Mouse (Mus musculus) hindbrain, embryonic 14.5 days (tissue): ENCODE measurements around the gene Rbm18. TPM values are rescaled to one million over a fixed set of nuclear protein-coding genes. Genes with fewer than 3 reads are reported as not detected.

Experiments used
- ATAC-seq: fragments of 200-750 bp; cut with Nextera tagmentation; 2 replicates; pipeline ENCODE4 v1.8.0; 2017; ENCODE audit warnings: moderate number of reproducible peaks, mild to moderate bottlenecking, moderate TSS enrichment, moderate library complexity; ENCODE audit not compliant: low FRiP score
- DNase-seq: peaks from one replicate; pipeline ENCODE4 v3.0.0-alpha.2; 2015; ENCODE audit warnings: low spot score
- H3K27ac ChIP-seq: fragments of 300-500 bp; sonication (generic); 2 replicates; pipeline ENCODE4 v1.5.1; 2014; ENCODE audit warnings: mild to moderate bottlenecking, moderate library complexity
- H3K27me3 ChIP-seq: fragments of 300-500 bp; sonication (generic); 2 replicates; pipeline ENCODE4 v1.6.1; 2014; ENCODE audit warnings: mild to moderate bottlenecking, low read length, mixed read lengths; ENCODE audit not compliant: control insufficient read depth, insufficient read depth
- H3K36me3 ChIP-seq: fragments of 300-500 bp; sonication (generic); replicated peaks from 2 replicates; pipeline ENCODE4 v1.6.1; 2014; ENCODE audit not compliant: control insufficient read depth, insufficient read depth
- H3K4me1 ChIP-seq: fragments of 300-500 bp; sonication (generic); replicated peaks from 2 replicates; pipeline ENCODE4 v1.6.1; 2014; ENCODE audit warnings: antibody characterized with exemption, low read length, mixed read lengths; ENCODE audit not compliant: control insufficient read depth, insufficient read depth
- H3K4me2 ChIP-seq: fragments of 300-500 bp; sonication (generic); replicated peaks from 2 replicates; pipeline ENCODE4 v1.6.1; 2014; ENCODE audit warnings: mild to moderate bottlenecking, moderate library complexity
- H3K4me3 ChIP-seq: fragments of 300-500 bp; sonication (generic); replicated peaks from 2 replicates; pipeline ENCODE4 v1.5.1; 2014; ENCODE audit warnings: mild to moderate bottlenecking, low read length
- H3K9ac ChIP-seq: fragments of 300-500 bp; sonication (generic); 2 replicates; pipeline ENCODE4 v1.6.1; 2014
- H3K9me3 ChIP-seq: fragments of 300-500 bp; sonication (generic); 2 replicates; pipeline ENCODE4 v1.6.1; 2016; ENCODE audit warnings: low read length; ENCODE audit not compliant: control insufficient read depth
- WGBS: fragments of 180-500 bp; shearing (Covaris S2); extraction: QIAGEN DNeasy Blood & Tissue Kit; methylation state at CpG from one replicate; pipeline ENCODE4 v1.1.7; 2014; 5-methylcytosine and 5-hydroxymethylcytosine counted together
- polyA plus RNA-seq: library from polyadenylated mRNA; unstranded; fragments of >200 nt; fragmentation: Nextera tagmentation; extraction: Ambion mirVana; gene quantifications from 2 replicates; pipeline ENCODE4 v1.2.1, GENCODE M21; 2014

The Rbm18 gene
- polyA plus RNA-seq, 1 experiment from 2014 or later: 130 TPM

DNA sequence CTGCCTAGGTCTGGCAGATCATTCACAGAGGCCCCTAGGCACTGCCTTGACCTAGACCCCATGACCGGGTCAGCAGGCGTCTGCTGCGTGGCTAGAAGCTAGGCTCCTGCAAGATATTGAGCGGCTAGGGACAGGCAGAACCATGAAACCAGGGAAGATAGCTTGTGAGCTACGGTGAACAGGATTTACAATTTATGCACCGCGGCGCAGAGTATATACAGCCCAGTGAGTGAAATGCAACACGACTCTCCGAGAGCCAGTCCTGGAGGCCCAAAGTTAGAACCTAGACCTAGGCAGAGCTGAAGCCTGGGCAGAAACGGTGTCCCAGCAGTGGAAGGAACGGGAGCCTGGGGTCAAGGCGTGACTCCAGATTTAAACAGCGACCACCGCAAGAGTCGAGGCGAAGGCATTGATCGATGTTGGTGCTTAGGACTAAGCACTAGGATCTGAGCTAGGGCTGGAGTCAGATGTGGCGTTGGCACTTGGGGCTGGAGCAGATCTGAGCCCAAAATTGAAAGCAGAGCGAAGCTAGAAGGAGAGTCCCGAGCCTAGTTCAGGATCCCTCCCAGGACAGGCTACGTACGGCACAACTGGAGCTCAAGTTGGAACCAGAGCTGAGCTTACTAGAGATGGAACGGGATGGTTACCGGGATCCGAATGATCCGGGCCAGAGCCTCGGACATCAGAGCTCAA lies 34.6 kb downstream of the Rbm18 start:
- Histone ChIP-seq H3K9me3 (no peaks in the 10 kb centered on the region), H3K4me3 (no peak overlapping the region), H3K27me3 (peaks cover 99% of the 10 kb centered on the region), H3K9ac (no peak overlapping the region), H3K36me3 (no peaks in the 10 kb centered on the region), H3K4me1 (peaks cover 34% of the 10 kb centered on the region), H3K27ac (no peak overlapping the region), H3K4me2 (0 out of 2 replicates have a peak overlapping the region, but pooled peaks have one; percentile 1)
- 3% methylated on average over 28 of the region's 28 CpGs for WGBS
- ATAC-seq: no peak
- no peak for DNase-seq

DNA sequence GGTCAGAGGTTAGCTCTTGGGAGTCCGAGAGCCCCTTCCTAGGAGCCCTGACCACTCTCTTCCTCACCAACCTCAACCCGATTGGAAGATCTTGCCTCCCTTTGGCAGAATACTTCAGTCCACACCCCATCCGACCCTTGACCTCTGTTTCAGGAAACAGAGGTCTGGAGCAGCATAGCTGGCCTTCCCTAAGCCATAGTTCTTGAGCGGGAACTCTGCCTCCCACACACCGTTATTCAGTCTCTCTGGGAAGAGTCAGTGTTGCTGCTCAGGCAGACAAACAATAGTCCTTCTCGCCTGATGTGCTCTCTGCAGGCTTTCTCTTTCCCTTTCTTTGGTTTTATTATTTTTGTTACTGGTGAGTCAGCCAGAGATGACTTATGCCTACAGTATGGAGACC lies 36.8 kb downstream of the Rbm18 start:
- H3K4me3 ChIP-seq: no peak overlapping the region
- H3K27ac ChIP-seq: no peak overlapping the region
- no peak overlapping the region for H3K9ac ChIP-seq
- no peak for ATAC-seq
- no peak overlapping the region for H3K4me2 ChIP-seq
- peaks cover 25% of the 10 kb centered on the region for H3K4me1 ChIP-seq
- no peaks in the 10 kb centered on the region for H3K9me3 ChIP-seq
- no peaks in the 10 kb centered on the region for H3K36me3 ChIP-seq
- WGBS: 5% methylated on average over 6 of the region's 6 CpGs
- no peak for DNase-seq
- H3K27me3 ChIP-seq: peaks cover 99% of the 10 kb centered on the region

GRCm38 (mm10) chr2:36098021-36098420 lies 38.6 kb downstream of the Rbm18 start:
- Histone ChIP-seq H3K4me3 (no peak overlapping the region), H3K4me2 (no peak overlapping the region), H3K9ac (no peak overlapping the region), H3K27me3 (peaks cover 100% of the 10 kb centered on the region), H3K9me3 (no peaks in the 10 kb centered on the region), H3K27ac (no peak overlapping the region), H3K36me3 (no peaks in the 10 kb centered on the region), H3K4me1 (peaks cover 16% of the 10 kb centered on the region)
- ATAC-seq (no peak), DNase-seq (no peak)
- WGBS: 2% methylated on average over 5 of the region's 5 CpGs

DNA sequence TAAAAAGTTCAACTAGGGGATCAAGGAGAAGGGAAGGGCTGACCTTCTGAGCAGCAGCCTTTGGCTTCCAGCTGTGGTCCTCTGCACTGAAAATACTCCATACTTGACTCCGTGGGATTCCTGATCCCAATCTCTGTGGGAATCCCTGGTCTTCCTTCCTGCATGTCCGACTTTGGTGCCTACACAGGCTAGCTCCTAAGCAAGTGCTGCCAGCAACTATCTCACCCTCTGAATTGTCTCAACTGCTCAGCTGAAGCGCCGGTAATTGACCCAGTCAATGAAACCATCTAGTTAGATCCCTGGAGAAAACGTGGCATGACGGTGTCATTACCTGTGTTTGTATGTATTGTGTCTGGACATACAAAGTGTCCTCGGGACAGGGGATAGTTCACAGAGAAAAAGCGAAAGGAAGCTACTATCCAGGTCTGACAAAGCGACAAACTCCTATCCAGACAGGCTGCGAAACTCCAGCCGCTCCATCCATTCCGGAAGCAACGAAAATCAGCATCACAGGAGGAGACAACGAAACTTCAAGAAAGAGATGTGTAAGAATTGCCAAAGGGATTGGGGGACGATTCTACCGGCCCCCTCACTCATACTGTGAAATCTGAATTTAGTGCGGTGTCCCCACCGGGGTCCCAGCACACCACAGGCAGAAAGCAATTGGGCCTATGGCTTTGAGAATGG lies 39.3 kb downstream of the Rbm18 start:
- Histone ChIP-seq H3K9ac (no peak overlapping the region), H3K27me3 (peaks cover 100% of the 10 kb centered on the region), H3K4me2 (no peak overlapping the region), H3K9me3 (no peaks in the 10 kb centered on the region), H3K27ac (no peak overlapping the region), H3K4me3 (no peak overlapping the region), H3K4me1 (peaks cover 9% of the 10 kb centered on the region; the same call in 1 of the 2 replicates), H3K36me3 (no peaks in the 10 kb centered on the region)
- DNase-seq (no peak), ATAC-seq (no peak)
- WGBS: 3% methylated on average over 18 of the region's 18 CpGs

DNA sequence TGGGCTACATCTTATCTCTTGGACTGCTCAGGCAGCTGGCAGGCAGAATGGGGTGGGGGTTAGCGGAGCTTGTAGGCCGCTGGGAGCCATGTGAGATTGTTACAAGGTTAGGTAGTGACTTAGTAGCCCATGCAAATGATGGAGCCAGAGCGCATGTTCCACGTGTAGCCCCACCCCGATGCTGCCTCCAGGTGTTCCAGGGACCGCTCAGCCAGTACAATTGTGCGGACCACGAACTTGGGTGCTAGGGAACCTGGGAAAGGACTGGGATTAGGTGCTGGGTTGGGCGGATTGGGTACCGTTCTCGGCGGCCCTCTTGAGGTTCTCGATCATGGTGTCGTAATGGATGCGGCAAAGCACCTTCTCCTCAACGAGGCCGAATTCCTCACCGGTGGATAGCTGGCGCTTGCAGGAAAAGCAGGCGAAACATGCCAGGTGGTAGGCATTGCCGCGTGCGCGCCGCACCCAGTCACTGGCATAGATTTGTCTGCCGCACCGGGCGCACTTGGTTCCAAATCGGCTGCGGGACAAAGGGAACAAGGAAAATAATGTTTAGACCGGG lies 42.6 kb downstream of the Rbm18 start:
- H3K27me3 ChIP-seq: peaks cover 100% of the 10 kb centered on the region
- H3K36me3 ChIP-seq: no peaks in the 10 kb centered on the region
- no peak overlapping the region for H3K27ac ChIP-seq
- no peak overlapping the region for H3K4me2 ChIP-seq
- no peak overlapping the region for H3K4me3 ChIP-seq
- DNase-seq: no peak
- H3K4me1 ChIP-seq: peaks cover 14% of the 10 kb centered on the region
- H3K9ac ChIP-seq: no peak overlapping the region
- ATAC-seq: no peak
- WGBS: 7% methylated on average over 31 of the region's 31 CpGs
- H3K9me3 ChIP-seq: no peaks in the 10 kb centered on the region

- ATAC-seq: no peak
Measured at GRCm38 (mm10) chr2:36093301-36093700, 43.3 kb downstream of the Rbm18 start.

GRCm38 (mm10) chr2:36092748-36093147 lies 43.8 kb downstream of the Rbm18 start:
- Histone ChIP-seq H3K4me3 (no peak overlapping the region), H3K4me1 (peaks cover 14% of the 10 kb centered on the region)
- WGBS: 1% methylated on average over 4 of the region's 4 CpGs

More at GRCm38 (mm10) chr2:36093301-36093700, 43.3 kb downstream of the Rbm18 start:
- H3K9ac ChIP-seq: no peak overlapping the region
- no peak overlapping the region for H3K27ac ChIP-seq
- no peak overlapping the region for H3K4me3 ChIP-seq
- no peak overlapping the region for H3K4me2 ChIP-seq
- 17% methylated on average over 7 of the region's 7 CpGs for WGBS
- DNase-seq: no peak
- H3K27me3 ChIP-seq: peaks cover 100% of the 10 kb centered on the region
- H3K4me1 ChIP-seq: peaks cover 14% of the 10 kb centered on the region
- H3K9me3 ChIP-seq: no peaks in the 10 kb centered on the region
- H3K36me3 ChIP-seq: no peaks in the 10 kb centered on the region

GRCm38 (mm10) chr2:36090853-36091741 lies 45.5 kb downstream of the Rbm18 start:
- Histone ChIP-seq H3K27ac (no peak overlapping the region), H3K27me3 (peaks cover 92% of the 10 kb centered on the region), H3K4me3 (peak overlapping the region; percentile 32), H3K9me3 (no peaks in the 10 kb centered on the region), H3K4me2 (peak overlapping the region; percentile 57), H3K36me3 (no peaks in the 10 kb centered on the region), H3K4me1 (peaks cover 14% of the 10 kb centered on the region), H3K9ac (no peak overlapping the region)
- 4% methylated on average over 70 of the region's 70 CpGs for WGBS
- DNase-seq (no peak), ATAC-seq (peak; percentile 75)

More at GRCm38 (mm10) chr2:36092748-36093147, 43.8 kb downstream of the Rbm18 start:
- H3K27me3 ChIP-seq: peaks cover 100% of the 10 kb centered on the region
- ATAC-seq: no peak
- H3K27ac ChIP-seq: no peak overlapping the region
- no peak overlapping the region for H3K9ac ChIP-seq
- H3K4me2 ChIP-seq: no peak overlapping the region
- no peak for DNase-seq
- H3K9me3 ChIP-seq: no peaks in the 10 kb centered on the region
- no peaks in the 10 kb centered on the region for H3K36me3 ChIP-seq

DNA sequence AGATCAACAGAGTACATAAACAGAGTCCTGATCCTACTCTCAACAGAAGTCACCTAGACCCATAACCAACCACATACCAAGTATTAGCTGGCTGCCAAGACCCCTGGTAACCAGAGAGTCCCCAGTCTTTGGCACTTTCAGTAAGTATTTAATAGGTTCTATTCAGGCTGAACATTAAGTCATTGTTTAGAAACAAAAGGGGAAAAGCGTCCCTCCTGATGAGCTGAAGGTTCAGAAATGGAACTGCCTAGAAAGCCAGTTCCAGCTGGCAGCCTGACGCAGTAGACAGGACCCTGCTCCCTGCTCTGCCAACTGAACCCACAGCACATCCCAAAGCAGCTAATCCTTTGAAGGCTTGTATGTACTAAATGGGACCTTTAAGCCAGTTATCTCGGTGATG lies 47.4 kb downstream of the Rbm18 start:
- H3K27ac ChIP-seq: no peak overlapping the region
- no peak overlapping the region for H3K4me3 ChIP-seq
- DNase-seq: no peak
- H3K36me3 ChIP-seq: no peaks in the 10 kb centered on the region
- peaks cover 73% of the 10 kb centered on the region for H3K27me3 ChIP-seq
- 42% methylated on average over 3 of the region's 3 CpGs for WGBS
- no peak for ATAC-seq
- H3K9ac ChIP-seq: no peak overlapping the region
- no peak overlapping the region for H3K4me2 ChIP-seq
- H3K9me3 ChIP-seq: no peaks in the 10 kb centered on the region
- H3K4me1 ChIP-seq: peaks cover 12% of the 10 kb centered on the region
